Mouse (Mus musculus) right cerebral cortex, postnatal 14 days (tissue): ENCODE results near the gene Gm10570.
A peak's percentile ranks its signal among the peaks of the same experiment; 100 is the strongest.

Experiments used
- DNase-seq: peaks from one replicate; pipeline ENCODE4 v3.0.0; 2022

Gm10570 gene

GRCm38 (mm10) chr4:130308231-130309081, at the start of gene Gm10570, which contains the start of gene Fabp3:
TSS of gene Gm10570 (minus strand) at chr4:130308674.
TSS of gene Fabp3 (plus strand) at chr4:130308595.
- peak; percentile 82 for DNase-seq

GRCm38 (mm10) chr4:130357946-130358345, 49.5 kb upstream of the Gm10570 start:
- DNase-seq = no peak

- DNase-seq = no peak
These were observed 44.1 kb upstream of the Gm10570 start for GRCm38 (mm10) chr4:130352588-130352987.

GRCm38 (mm10) chr4:130350690-130351422, 42.4 kb upstream of the Gm10570 start:
- no peak for DNase-seq

GRCm38 (mm10) chr4:130349666-130350065, 41.2 kb upstream of the Gm10570 start:
- no peak for DNase-seq

GRCm38 (mm10) chr4:130341691-130342090, 33.2 kb upstream of the Gm10570 start:
- DNase-seq = no peak

GRCm38 (mm10) chr4:130335867-130336266, 27.4 kb upstream of the Gm10570 start:
- DNase-seq = no peak

GRCm38 (mm10) chr4:130327366-130327765, 18.9 kb upstream of the Gm10570 start:
- DNase-seq = no peak

GRCm38 (mm10) chr4:130325446-130325845, 17.0 kb upstream of the Gm10570 start:
- DNase-seq = no peak

- no peak for DNase-seq
These were observed 15.1 kb upstream of the Gm10570 start for GRCm38 (mm10) chr4:130323607-130324006.

GRCm38 (mm10) chr4:130323165-130323564, 14.7 kb upstream of the Gm10570 start:
- DNase-seq = no peak

GRCm38 (mm10) chr4:130322567-130322966, 14.1 kb upstream of the Gm10570 start:
- DNase-seq = no peak

- DNase-seq = no peak
These were observed 13.2 kb upstream of the Gm10570 start for GRCm38 (mm10) chr4:130321640-130322039.

- DNase-seq = no peak
These were observed 11.1 kb upstream of the Gm10570 start for GRCm38 (mm10) chr4:130319564-130319963.

GRCm38 (mm10) chr4:130318122-130318521, 9.6 kb upstream of the Gm10570 start:
- no peak for DNase-seq

GRCm38 (mm10) chr4:130316691-130317090, 8.2 kb upstream of the Gm10570 start:
- no peak for DNase-seq

- no peak for DNase-seq
These were observed 7.5 kb upstream of the Gm10570 start for GRCm38 (mm10) chr4:130315771-130316527.

GRCm38 (mm10) chr4:130313552-130313951, 5.1 kb upstream of the Gm10570 start:
- no peak for DNase-seq

GRCm38 (mm10) chr4:130312526-130312925, 4.1 kb upstream of the Gm10570 start:
- no peak for DNase-seq

GRCm38 (mm10) chr4:130309254-130309653, 780 bp upstream of the Gm10570 start:
- DNase-seq = no peak

GRCm38 (mm10) chr4:130307851-130308230, 633 bp downstream of the Gm10570 start:
- DNase-seq = peak; percentile 62

- DNase-seq = no peak
These were observed 1.5 kb downstream of the Gm10570 start for GRCm38 (mm10) chr4:130306796-130307630.
